33 mouse cellular contexts compared by ENCODE assay signal in the genomic region with DNA sequence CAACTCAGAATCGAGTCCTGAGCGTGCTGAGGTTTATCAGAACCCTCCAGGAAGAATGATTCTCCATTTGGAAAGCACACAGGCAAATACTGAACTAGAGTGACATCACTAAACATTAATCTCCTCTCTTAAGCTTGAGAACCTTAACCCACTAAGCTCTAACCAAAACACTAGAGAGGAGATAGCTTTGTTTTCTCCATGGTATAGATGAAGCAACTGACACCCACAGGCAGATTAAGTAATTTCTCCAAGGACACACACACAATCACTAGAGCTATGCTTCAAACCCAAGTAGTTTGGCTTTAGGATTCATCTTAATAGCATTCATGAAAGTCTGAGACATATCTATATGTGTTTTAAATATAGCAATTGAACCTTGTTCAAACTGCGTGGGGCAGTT.
"Had no signal": no experiment of that assay in that cellular context is flagged by ENCODE, and none has a peak within 500 bp of the region (broad histone marks: within the 10 kb centered on the region; RNA-seq: fewer than 3 reads in every experiment).

No protein-coding gene starts in this region.

- ATAC-seq: liver, embryonic 12.5 days; liver, postnatal 0 days; lung, postnatal 0 days; midbrain, embryonic 13.5 days; midbrain, embryonic 15.5 days; midbrain, embryonic 16.5 days had no signal

- H3K9me3 ChIP-seq: limb, embryonic 10.5 days; limb, embryonic 12.5 days; limb, embryonic 13.5 days; limb, embryonic 15.5 days; liver, embryonic 12.5 days; liver, embryonic 13.5 days; liver, embryonic 15.5 days; lung, embryonic 15.5 days; megakaryocyte, embryonic 14.5 days; midbrain, embryonic 10.5 days; midbrain, embryonic 12.5 days; midbrain, embryonic 13.5 days; midbrain, embryonic 15.5 days; neural tube, embryonic 12.5 days; neural tube, embryonic 13.5 days had no signal

- H3K9ac ChIP-seq: limb, embryonic 12.5 days; limb, embryonic 13.5 days; limb, embryonic 15.5 days; liver, embryonic 12.5 days; liver, embryonic 13.5 days; liver, embryonic 14.5 days; liver, embryonic 15.5 days; liver, postnatal 0 days; lung, embryonic 14.5 days; lung, embryonic 15.5 days; midbrain, embryonic 12.5 days; midbrain, embryonic 13.5 days; midbrain, embryonic 15.5 days; neural tube, embryonic 12.5 days; neural tube, embryonic 13.5 days had no signal

- H3K4me2 ChIP-seq: limb, embryonic 12.5 days; limb, embryonic 13.5 days; limb, embryonic 15.5 days; liver, embryonic 11.5 days; liver, embryonic 12.5 days; liver, embryonic 13.5 days; liver, embryonic 15.5 days; lung, embryonic 14.5 days; lung, embryonic 15.5 days; midbrain, embryonic 11.5 days; midbrain, embryonic 12.5 days; midbrain, embryonic 13.5 days; midbrain, embryonic 15.5 days; neural tube, embryonic 12.5 days; neural tube, embryonic 13.5 days had no signal

- H3K4me1 ChIP-seq: liver, embryonic 12.5 days; liver, embryonic 13.5 days; liver, embryonic 15.5 days; megakaryocyte, embryonic 14.5 days; midbrain, embryonic 15.5 days had no signal

- H3K4me3 ChIP-seq: limb, embryonic 10.5 days; limb, embryonic 12.5 days; limb, embryonic 13.5 days; limb, embryonic 15.5 days; liver, embryonic 12.5 days; liver, embryonic 13.5 days; liver, embryonic 15.5 days; lung, embryonic 15.5 days; megakaryocyte, embryonic 14.5 days; midbrain, embryonic 10.5 days; midbrain, embryonic 12.5 days; midbrain, embryonic 13.5 days; midbrain, embryonic 15.5 days; myocyte; neural tube, embryonic 12.5 days; neural tube, embryonic 13.5 days had no signal

- H3K27me3 ChIP-seq: limb, embryonic 12.5 days; limb, embryonic 13.5 days; limb, embryonic 15.5 days; liver, embryonic 12.5 days; liver, embryonic 13.5 days; liver, embryonic 15.5 days; lung, embryonic 15.5 days; midbrain, embryonic 12.5 days; midbrain, embryonic 13.5 days; midbrain, embryonic 15.5 days; neural tube, embryonic 12.5 days; neural tube, embryonic 13.5 days had no signal

- DNase-seq: left cerebral cortex, postnatal 4 days; liver; liver, embryonic 13.5 days; liver, postnatal 0 days; lung, adult 18-20 months; lung, adult 2 months; lung, embryonic 14.5 days; lung, postnatal 10 days; lung, postnatal 14 days; lung, postnatal 36 days; lung, postnatal 4 days; midbrain, embryonic 14.5 days had no signal

- H3K27ac ChIP-seq: limb, embryonic 10.5 days; limb, embryonic 12.5 days; limb, embryonic 13.5 days; limb, embryonic 15.5 days; liver, embryonic 12.5 days; liver, embryonic 13.5 days; liver, embryonic 14.5 days; liver, embryonic 15.5 days; lung, embryonic 15.5 days; macrophage; midbrain, embryonic 12.5 days; midbrain, embryonic 13.5 days; midbrain, embryonic 15.5 days; neural tube, embryonic 12.5 days; neural tube, embryonic 13.5 days had no signal

- H3K36me3 ChIP-seq: limb, embryonic 10.5 days; limb, embryonic 12.5 days; limb, embryonic 13.5 days; limb, embryonic 15.5 days; liver, embryonic 12.5 days; liver, embryonic 13.5 days; liver, embryonic 15.5 days; lung, embryonic 15.5 days; midbrain, embryonic 10.5 days; midbrain, embryonic 12.5 days; midbrain, embryonic 13.5 days; midbrain, embryonic 15.5 days; neural tube, embryonic 12.5 days; neural tube, embryonic 13.5 days had no signal
